Mouse (Mus musculus): ENCODE data around the gene Abca12.

DNA sequence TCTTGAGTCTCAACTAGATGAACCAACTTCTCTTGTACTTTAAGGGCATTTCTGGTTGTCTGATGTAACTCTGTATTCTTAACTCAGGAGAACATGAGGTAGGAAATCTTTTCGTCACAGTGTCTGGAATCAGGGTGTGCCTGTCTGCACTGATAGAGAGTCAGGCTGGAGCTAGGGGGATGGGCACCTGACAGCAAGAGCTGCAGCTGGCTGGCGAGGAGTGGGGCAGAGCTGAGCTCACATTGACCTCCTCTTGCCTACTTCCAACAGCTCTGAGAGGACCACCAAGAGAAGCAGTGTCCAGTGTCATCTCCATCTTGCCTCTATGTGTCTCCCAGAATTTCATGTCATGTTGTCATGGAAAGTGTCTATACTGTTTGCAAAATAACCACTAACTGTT is 20.5 kb downstream of the Abca12 start:
- TF ChIP-seq POLR2A (IDR thresholded peaks at IDR 0.05; ENCODE audit: extremely low read depth, insufficient read depth, low read length): no peak
- TF ChIP-seq CTCF (IDR thresholded peaks at IDR 0.05; ENCODE audit: extremely low read depth, insufficient read depth, low read length): no peak

Measured in cortical plate, adult 2 months (tissue).